Mouse (Mus musculus) liver, embryonic 16.5 days (tissue): ENCODE measurements at regions not wholly inside any gene's neighbourhood (a gene's known extent, or its start where the extent isn't known, plus 50 kb on each side); places are given as distances from the start of the nearest gene placed in this dataset.

Source experiments
- ATAC-seq: fragments of 200-750 bp; cut with Nextera tagmentation; 2 replicates; pipeline ENCODE4 v1.8.0; 2017; ENCODE audit warnings: low read depth, mild to moderate bottlenecking, moderate number of reproducible peaks, moderate library complexity
- H3K27ac ChIP-seq: fragments of 300-500 bp; sonication (generic); 2 replicates; pipeline ENCODE4 v1.5.1; 2014; ENCODE audit warnings: mild to moderate bottlenecking, low read length
- H3K27me3 ChIP-seq: fragments of 300-500 bp; sonication (generic); 2 replicates; pipeline ENCODE4 v1.6.1; 2014; ENCODE audit warnings: low read depth, low read length, mixed read lengths; ENCODE audit not compliant: control insufficient read depth, insufficient read depth
- H3K36me3 ChIP-seq: fragments of 300-500 bp; sonication (generic); 2 replicates; pipeline ENCODE4 v1.6.1; 2014; ENCODE audit warnings: mild to moderate bottlenecking; ENCODE audit not compliant: control insufficient read depth, insufficient read depth
- H3K4me1 ChIP-seq: fragments of 300-500 bp; sonication (generic); 2 replicates; pipeline ENCODE4 v1.6.1; 2014; ENCODE audit warnings: low read depth, low read length, mixed read lengths; ENCODE audit not compliant: control insufficient read depth
- H3K4me2 ChIP-seq: fragments of 300-500 bp; sonication (generic); 2 replicates; pipeline ENCODE4 v1.6.1; 2014; ENCODE audit warnings: low read depth, low read length, mixed read lengths
- H3K4me3 ChIP-seq: fragments of 300-500 bp; sonication (generic); 2 replicates; pipeline ENCODE4 v1.5.1; 2014; ENCODE audit warnings: low read depth, mild to moderate bottlenecking, low read length
- H3K9ac ChIP-seq: fragments of 300-500 bp; sonication (generic); 2 replicates; pipeline ENCODE4 v1.6.1; 2014; ENCODE audit warnings: low read depth, low read length
- H3K9me3 ChIP-seq: fragments of 300-500 bp; sonication (generic); replicated peaks from 2 replicates; pipeline ENCODE4 v1.6.1; 2016; ENCODE audit warnings: low read length; ENCODE audit not compliant: control insufficient read depth
- WGBS: fragments of 180-500 bp; shearing (Covaris S2); extraction: QIAGEN DNeasy Blood & Tissue Kit; methylation state at CpG from one replicate; pipeline ENCODE4 v1.1.7; 2014; ENCODE audit not compliant: insufficient replicate concordance; 5-methylcytosine and 5-hydroxymethylcytosine counted together

GRCm38 (mm10) chr4:12784479-12784878 is 612.7 kb upstream of the Fam92a start:
- H3K9me3 ChIP-seq: no peaks in the 10 kb centered on the region
- no peak overlapping the region for H3K4me3 ChIP-seq
- WGBS: 61% methylated on average over 3 of the region's 3 CpGs
- ATAC-seq: no peak
- H3K9ac ChIP-seq: no peak overlapping the region
- no peaks in the 10 kb centered on the region for H3K36me3 ChIP-seq
- H3K27ac ChIP-seq: no peak overlapping the region
- H3K27me3 ChIP-seq: no peaks in the 10 kb centered on the region
- no peaks in the 10 kb centered on the region for H3K4me1 ChIP-seq
- no peak overlapping the region for H3K4me2 ChIP-seq

GRCm38 (mm10) chr4:12784068-12784467 is 612.3 kb upstream of the Fam92a start:
- 67% methylated on average over 11 of the region's 11 CpGs for WGBS
- Histone ChIP-seq H3K27ac (no peak overlapping the region), H3K4me3 (no peak overlapping the region), H3K4me1 (no peaks in the 10 kb centered on the region), H3K36me3 (no peaks in the 10 kb centered on the region), H3K9me3 (no peaks in the 10 kb centered on the region), H3K4me2 (no peak overlapping the region), H3K9ac (no peak overlapping the region), H3K27me3 (no peaks in the 10 kb centered on the region)
- ATAC-seq: no peak

- Histone ChIP-seq H3K9ac (no peak overlapping the region), H3K27ac (no peak overlapping the region), H3K4me1 (no peaks in the 10 kb centered on the region), H3K4me3 (no peak overlapping the region), H3K9me3 (no peaks in the 10 kb centered on the region), H3K36me3 (no peaks in the 10 kb centered on the region), H3K4me2 (no peak overlapping the region), H3K27me3 (no peaks in the 10 kb centered on the region)
- WGBS: 47% methylated on average over 10 of the region's 10 CpGs
- no peak for ATAC-seq
Observed at GRCm38 (mm10) chr4:12781969-12782904, 610.4 kb upstream of the Fam92a start.

GRCm38 (mm10) chr4:12780254-12780653 is 608.4 kb upstream of the Fam92a start:
- Histone ChIP-seq H3K9ac (no peak overlapping the region), H3K4me3 (no peak overlapping the region), H3K9me3 (no peaks in the 10 kb centered on the region), H3K27ac (no peak overlapping the region), H3K4me1 (no peaks in the 10 kb centered on the region), H3K4me2 (no peak overlapping the region), H3K27me3 (no peaks in the 10 kb centered on the region), H3K36me3 (no peaks in the 10 kb centered on the region)
- ATAC-seq: no peak
- WGBS: 67% methylated on average over 2 of the region's 2 CpGs

GRCm38 (mm10) chr4:12779211-12779610 is 607.4 kb upstream of the Fam92a start:
- ATAC-seq: no peak
- Histone ChIP-seq H3K4me3 (no peak overlapping the region), H3K9ac (no peak overlapping the region), H3K27me3 (no peaks in the 10 kb centered on the region), H3K9me3 (no peaks in the 10 kb centered on the region), H3K4me2 (no peak overlapping the region), H3K36me3 (no peaks in the 10 kb centered on the region), H3K27ac (no peak overlapping the region), H3K4me1 (no peaks in the 10 kb centered on the region)
- 51% methylated on average over 1 of the region's 1 CpGs for WGBS

- H3K9me3 ChIP-seq: no peaks in the 10 kb centered on the region
- ATAC-seq: no peak
- H3K4me3 ChIP-seq: no peak overlapping the region
- H3K27ac ChIP-seq: no peak overlapping the region
- whole genome bisulfite sequencing: 18% methylated on average over 2 of the region's 2 CpGs
- no peak overlapping the region for H3K4me2 ChIP-seq
- no peaks in the 10 kb centered on the region for H3K36me3 ChIP-seq
- no peaks in the 10 kb centered on the region for H3K27me3 ChIP-seq
- no peaks in the 10 kb centered on the region for H3K4me1 ChIP-seq
- no peak overlapping the region for H3K9ac ChIP-seq
Observed at GRCm38 (mm10) chr4:12778163-12778562, 606.3 kb upstream of the Fam92a start.

GRCm38 (mm10) chr4:12776217-12776578 is 604.4 kb upstream of the Fam92a start:
- 60% methylated on average over 2 of the region's 2 CpGs for WGBS
- Histone ChIP-seq H3K4me3 (no peak overlapping the region), H3K4me1 (no peaks in the 10 kb centered on the region), H3K36me3 (no peaks in the 10 kb centered on the region), H3K27ac (no peak overlapping the region), H3K27me3 (no peaks in the 10 kb centered on the region), H3K4me2 (no peak overlapping the region), H3K9me3 (no peaks in the 10 kb centered on the region), H3K9ac (no peak overlapping the region)
- ATAC-seq: no peak

GRCm38 (mm10) chr4:12775524-12776216 is 603.9 kb upstream of the Fam92a start:
- Histone ChIP-seq H3K36me3 (no peaks in the 10 kb centered on the region), H3K27me3 (no peaks in the 10 kb centered on the region), H3K27ac (no peak overlapping the region), H3K4me3 (no peak overlapping the region), H3K4me1 (no peaks in the 10 kb centered on the region), H3K4me2 (no peak overlapping the region), H3K9me3 (no peaks in the 10 kb centered on the region), H3K9ac (no peak overlapping the region)
- ATAC-seq: no peak
- WGBS: 60% methylated on average over 3 of the region's 3 CpGs

GRCm38 (mm10) chr4:12775090-12775489 is 603.3 kb upstream of the Fam92a start:
- no peak overlapping the region for H3K4me2 ChIP-seq
- no peaks in the 10 kb centered on the region for H3K9me3 ChIP-seq
- ATAC-seq: no peak
- H3K9ac ChIP-seq: no peak overlapping the region
- H3K27ac ChIP-seq: no peak overlapping the region
- H3K4me1 ChIP-seq: no peaks in the 10 kb centered on the region
- H3K27me3 ChIP-seq: no peaks in the 10 kb centered on the region
- H3K36me3 ChIP-seq: no peaks in the 10 kb centered on the region
- 56% methylated on average over 4 of the region's 4 CpGs for WGBS
- no peak overlapping the region for H3K4me3 ChIP-seq
